Mouse (Mus musculus): ENCODE measurements around the gene Gm973. TPM values are rescaled to one million over a fixed set of nuclear protein-coding genes. Genes with fewer than 3 reads are reported as not detected.

The Gm973 gene
- polyA plus RNA-seq (2015; fragmentation: Nextera tagmentation; extraction: Ambion mirVana) = 0.43 and 0.76 TPM in 2 replicates

- H3K4me3 ChIP-seq (replicated peaks) = peak within 1 kb of the TSS; percentile 22
- peaks cover 18% of the 10 kb centered on the region for H3K4me1 ChIP-seq (replicated peaks)
- ATAC-seq = peak; percentile 75
- peak within 1 kb of the TSS; percentile 12; the same call in 1 of the 2 replicates for H3K9ac ChIP-seq
- 7% methylated on average over 25 of the region's 25 CpGs for WGBS
- no peaks in the 10 kb centered on the region for H3K27me3 ChIP-seq (replicated peaks)
- peak within 1 kb of the TSS; percentile 61 for H3K4me2 ChIP-seq (replicated peaks)
- H3K9me3 ChIP-seq = no peaks in the 10 kb centered on the region
- peak within 1 kb of the TSS; percentile 77 for H3K27ac ChIP-seq
- H3K36me3 ChIP-seq = no peaks in the 10 kb centered on the region
Measured at GRCm38 (mm10) chr1:59516026-59516917, at the start of gene Gm973. Gene Gm973 (plus strand): TSS chr1:59516264.

GRCm38 (mm10) chr1:59469170-59469569 lies 46.9 kb upstream of the Gm973 start:
- no peaks in the 10 kb centered on the region for H3K36me3 ChIP-seq
- no peaks in the 10 kb centered on the region for H3K27me3 ChIP-seq (replicated peaks)
- H3K27ac ChIP-seq = no peak overlapping the region
- H3K4me1 ChIP-seq (replicated peaks) = peaks cover 21% of the 10 kb centered on the region
- H3K4me3 ChIP-seq (replicated peaks) = no peak overlapping the region
- no peak overlapping the region for H3K9ac ChIP-seq
- WGBS = 50% methylated on average over 4 of the region's 4 CpGs
- H3K9me3 ChIP-seq = no peaks in the 10 kb centered on the region
- no peak overlapping the region for H3K4me2 ChIP-seq (replicated peaks)
- no peak for ATAC-seq

- Histone ChIP-seq H3K4me1 (replicated peaks) (peaks cover 15% of the 10 kb centered on the region), H3K27ac (no peak overlapping the region), H3K4me2 (replicated peaks) (no peak overlapping the region), H3K36me3 (no peaks in the 10 kb centered on the region), H3K27me3 (replicated peaks) (no peaks in the 10 kb centered on the region), H3K4me3 (replicated peaks) (no peak overlapping the region), H3K9me3 (no peaks in the 10 kb centered on the region), H3K9ac (no peak overlapping the region)
- ATAC-seq = no peak
- 54% methylated on average over 4 of the region's 4 CpGs for WGBS
Measured at GRCm38 (mm10) chr1:59470766-59471165, 45.3 kb upstream of the Gm973 start.

GRCm38 (mm10) chr1:59472368-59473180 lies 43.5 kb upstream of the Gm973 start:
- H3K4me1 ChIP-seq (replicated peaks) = peaks cover 15% of the 10 kb centered on the region
- no peak overlapping the region for H3K4me3 ChIP-seq (replicated peaks)
- no peak overlapping the region for H3K4me2 ChIP-seq (replicated peaks)
- H3K9me3 ChIP-seq = no peaks in the 10 kb centered on the region
- H3K9ac ChIP-seq = no peak overlapping the region
- H3K27ac ChIP-seq = no peak overlapping the region
- no peaks in the 10 kb centered on the region for H3K27me3 ChIP-seq (replicated peaks)
- 23% methylated on average over 9 of the region's 11 CpGs for WGBS
- no peaks in the 10 kb centered on the region for H3K36me3 ChIP-seq
- ATAC-seq = no peak

- no peaks in the 10 kb centered on the region for H3K9me3 ChIP-seq
- no peaks in the 10 kb centered on the region for H3K27me3 ChIP-seq (replicated peaks)
- no peak overlapping the region for H3K27ac ChIP-seq
- H3K4me1 ChIP-seq (replicated peaks) = peaks cover 15% of the 10 kb centered on the region
- no peak overlapping the region for H3K9ac ChIP-seq
- H3K4me3 ChIP-seq (replicated peaks) = no peak overlapping the region
- 31% methylated on average over 4 of the region's 4 CpGs for WGBS
- no peak overlapping the region for H3K4me2 ChIP-seq (replicated peaks)
- H3K36me3 ChIP-seq = no peaks in the 10 kb centered on the region
- ATAC-seq = no peak
Measured at GRCm38 (mm10) chr1:59473181-59473555, 42.9 kb upstream of the Gm973 start.

- peak; percentile 90 for ATAC-seq
- H3K36me3 ChIP-seq = no peaks in the 10 kb centered on the region
- H3K4me1 ChIP-seq (replicated peaks) = peaks cover 16% of the 10 kb centered on the region
- no peaks in the 10 kb centered on the region for H3K27me3 ChIP-seq (replicated peaks)
- H3K27ac ChIP-seq = no peak overlapping the region
- no peak overlapping the region for H3K4me3 ChIP-seq (replicated peaks)
- H3K9me3 ChIP-seq = no peaks in the 10 kb centered on the region
- H3K9ac ChIP-seq = no peak overlapping the region
- 29% methylated on average over 2 of the region's 2 CpGs for WGBS
- H3K4me2 ChIP-seq (replicated peaks) = no peak overlapping the region
Measured at GRCm38 (mm10) chr1:59475618-59476017, 40.4 kb upstream of the Gm973 start.

GRCm38 (mm10) chr1:59478911-59479310 lies 37.2 kb upstream of the Gm973 start:
- Histone ChIP-seq H3K36me3 (no peaks in the 10 kb centered on the region), H3K4me1 (replicated peaks) (peaks cover 17% of the 10 kb centered on the region), H3K4me2 (replicated peaks) (no peak overlapping the region), H3K27ac (no peak overlapping the region), H3K9me3 (no peaks in the 10 kb centered on the region), H3K27me3 (replicated peaks) (no peaks in the 10 kb centered on the region), H3K9ac (no peak overlapping the region), H3K4me3 (replicated peaks) (no peak overlapping the region)
- 64% methylated on average over 3 of the region's 3 CpGs for WGBS
- ATAC-seq = no peak

- peaks cover 29% of the 10 kb centered on the region for H3K4me1 ChIP-seq (replicated peaks)
- peak overlapping the region; percentile 94 for H3K4me2 ChIP-seq (replicated peaks)
- peak overlapping the region; percentile 80 for H3K4me3 ChIP-seq (replicated peaks)
- H3K36me3 ChIP-seq = no peaks in the 10 kb centered on the region
- peak overlapping the region; percentile 94 for H3K27ac ChIP-seq
- H3K27me3 ChIP-seq (replicated peaks) = no peaks in the 10 kb centered on the region
- WGBS = 2% methylated on average over 23 of the region's 23 CpGs
- ATAC-seq = no peak
- H3K9me3 ChIP-seq = no peaks in the 10 kb centered on the region
- H3K9ac ChIP-seq = peak overlapping the region; percentile 48
Measured at GRCm38 (mm10) chr1:59480821-59481455, 35.1 kb upstream of the Gm973 start.

GRCm38 (mm10) chr1:59481456-59482291 lies 34.4 kb upstream of the Gm973 start:
- peaks cover 31% of the 10 kb centered on the region for H3K4me1 ChIP-seq (replicated peaks)
- H3K36me3 ChIP-seq = no peaks in the 10 kb centered on the region
- no peaks in the 10 kb centered on the region for H3K27me3 ChIP-seq (replicated peaks)
- H3K9ac ChIP-seq = peak overlapping the region; percentile 87
- peak overlapping the region; percentile 96 for H3K27ac ChIP-seq
- H3K4me3 ChIP-seq (replicated peaks) = peak overlapping the region; percentile 80
- H3K9me3 ChIP-seq = no peaks in the 10 kb centered on the region
- WGBS = under 1% methylated on average over 57 of the region's 57 CpGs
- peak; percentile 96 for ATAC-seq
- peak overlapping the region; percentile 94 for H3K4me2 ChIP-seq (replicated peaks)

GRCm38 (mm10) chr1:59482331-59482695 lies 33.8 kb upstream of the Gm973 start, which contains the start of gene Fzd7:
Gene Fzd7 (plus strand): TSS chr1:59482424.
- ATAC-seq = peak; percentile 59
- H3K36me3 ChIP-seq = no peaks in the 10 kb centered on the region
- peak within 1 kb of the TSS; percentile 96 for H3K27ac ChIP-seq
- H3K9ac ChIP-seq = peak within 1 kb of the TSS; percentile 87
- WGBS = under 1% methylated on average over 35 of the region's 35 CpGs
- no peaks in the 10 kb centered on the region for H3K9me3 ChIP-seq
- H3K4me2 ChIP-seq (replicated peaks) = peak within 1 kb of the TSS; percentile 94
- H3K27me3 ChIP-seq (replicated peaks) = no peaks in the 10 kb centered on the region
- H3K4me3 ChIP-seq (replicated peaks) = peak within 1 kb of the TSS; percentile 80
- peaks cover 36% of the 10 kb centered on the region for H3K4me1 ChIP-seq (replicated peaks)

GRCm38 (mm10) chr1:59482696-59483520 lies 33.2 kb upstream of the Gm973 start:
- under 1% methylated on average over 87 of the region's 88 CpGs for WGBS
- Histone ChIP-seq H3K4me3 (replicated peaks) (peak overlapping the region; percentile 80), H3K4me2 (replicated peaks) (peak overlapping the region; percentile 94), H3K9ac (peak overlapping the region; percentile 87), H3K4me1 (replicated peaks) (peaks cover 42% of the 10 kb centered on the region), H3K9me3 (no peaks in the 10 kb centered on the region), H3K36me3 (no peaks in the 10 kb centered on the region), H3K27me3 (replicated peaks) (no peaks in the 10 kb centered on the region), H3K27ac (peak overlapping the region; percentile 96)
- peak; percentile 29 for ATAC-seq

All from intestine, embryonic 15.5 days (tissue).